Mouse (Mus musculus) heart, postnatal 0 days (tissue): ENCODE data around the gene Tut7. TPM values are rescaled to one million over a fixed set of nuclear protein-coding genes. Genes with fewer than 3 reads are reported as not detected.
A peak's percentile ranks its signal among the peaks of the same experiment; 100 is the strongest.
"Not testable (repeated sequence)": the region's sequence is repeated elsewhere in the genome, so short reads cannot be mapped to it uniquely, and the experiment has no call there.

Experiments
- ATAC-seq: fragments of 200-750 bp; cut with Nextera tagmentation; 2 replicates; pipeline ENCODE4 v1.8.0; 2017; ENCODE audit warnings: low read depth, moderate number of reproducible peaks, moderate library complexity; ENCODE audit not compliant: insufficient read depth
- DNase-seq: peaks from one replicate; pipeline ENCODE4 v3.0.0-alpha.2; 2016; ENCODE audit warnings: low spot score
- H3K27ac ChIP-seq: fragments of 300-500 bp; sonication (generic); 2 replicates; pipeline ENCODE4 v1.5.1; 2014; ENCODE audit warnings: low read depth, mild to moderate bottlenecking
- H3K27me3 ChIP-seq: fragments of 300-500 bp; sonication (generic); 2 replicates; pipeline ENCODE4 v1.6.1; 2014; ENCODE audit warnings: low read length, mixed read lengths; ENCODE audit not compliant: control insufficient read depth, insufficient read depth
- H3K36me3 ChIP-seq: fragments of 300-500 bp; sonication (generic); replicated peaks from 2 replicates; pipeline ENCODE4 v1.6.1; 2014; ENCODE audit warnings: low read length, mixed read lengths; ENCODE audit not compliant: control insufficient read depth, insufficient read depth
- H3K4me1 ChIP-seq: fragments of 300-500 bp; sonication (generic); 2 replicates; pipeline ENCODE4 v1.6.1; 2014; ENCODE audit warnings: antibody characterized with exemption; ENCODE audit not compliant: control insufficient read depth, insufficient read depth
- H3K4me2 ChIP-seq: fragments of 300-500 bp; sonication (generic); 2 replicates; pipeline ENCODE4 v1.6.1; 2014; ENCODE audit warnings: low read depth, mild to moderate bottlenecking, low read length, moderate library complexity
- H3K4me3 ChIP-seq: fragments of 300-500 bp; sonication (generic); 2 replicates; pipeline ENCODE4 v1.5.1; 2014; ENCODE audit warnings: low read depth, low read length
- H3K9ac ChIP-seq: fragments of 300-500 bp; sonication (generic); replicated peaks from 2 replicates; pipeline ENCODE4 v1.6.1; 2014; ENCODE audit warnings: low read depth, low read length, mixed read lengths
- H3K9me3 ChIP-seq: fragments of 300-500 bp; sonication (generic); replicated peaks from 2 replicates; pipeline ENCODE4 v1.6.1; 2016; ENCODE audit warnings: low read length; ENCODE audit not compliant: control insufficient read depth
- CTCF ChIP-seq: IDR thresholded peaks from 2 replicates; pipeline ENCODE4 v1.5.1; 2016; ENCODE audit warnings: antibody characterized with exemption, control low read depth, low read depth
- EP300 ChIP-seq: IDR thresholded peaks from 2 replicates; pipeline ENCODE4 v1.6.1; 2016; ENCODE audit warnings: antibody characterized with exemption, low read depth
- WGBS: fragments of 180-500 bp; shearing (Covaris S2); extraction: QIAGEN DNeasy Blood & Tissue Kit; methylation state at CpG from one replicate; pipeline ENCODE4 v1.1.7; 2014; 5-methylcytosine and 5-hydroxymethylcytosine counted together
- polyA plus RNA-seq: library from polyadenylated mRNA; unstranded; fragments of >200 nt; fragmentation: Nextera tagmentation; extraction: Ambion mirVana; gene quantifications from 2 replicates; pipeline ENCODE4 v1.2.1, GENCODE M21; 2015
- total RNA-seq: library from RNA; depleted of rRNA; stranded (reverse); fragments of >200 nt; gene quantifications from 2 replicates; pipeline ENCODE4 v1.2.3, GENCODE M21; 2014; ENCODE audit warnings: low replicate concordance

Tut7 gene
- total and polyA plus RNA-seq, 2 experiments from 2014 or later = 19.3 to 26.3 TPM

DNA sequence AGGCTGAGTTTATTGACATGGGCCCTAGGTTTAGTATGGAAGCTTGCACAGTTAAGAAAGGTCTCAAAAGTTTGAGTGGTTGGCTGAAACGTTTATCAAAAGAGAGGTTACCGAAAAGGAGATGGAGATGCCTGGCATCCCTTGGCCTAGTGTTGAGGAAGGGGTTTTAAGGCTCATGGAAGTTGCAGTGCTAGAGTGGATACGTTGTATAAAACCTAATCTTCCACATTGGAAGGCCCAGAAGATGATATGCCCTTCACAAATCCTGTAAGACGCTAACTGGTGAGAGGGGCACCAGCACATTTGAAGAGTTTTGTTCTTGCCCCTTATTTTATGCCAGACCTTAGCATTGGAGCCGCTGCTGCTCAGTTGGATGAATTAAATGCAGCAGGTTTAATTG is 21.0 kb upstream of the Tut7 start:
- DNase-seq (no peak), ATAC-seq (no peak)
- Histone ChIP-seq H3K36me3 (no peaks in the 10 kb centered on the region), H3K9me3 (no peaks in the 10 kb centered on the region), H3K4me3 (no peak overlapping the region), H3K4me1 (no peaks in the 10 kb centered on the region), H3K4me2 (no peak overlapping the region), H3K27me3 (0 out of 2 replicates have a peak, but pooled peaks cover 3% of the 10 kb centered on the region), H3K27ac (no peak overlapping the region), H3K9ac (no peak overlapping the region)
- 80% methylated on average over 5 of the region's 5 CpGs for WGBS
- TF ChIP-seq CTCF (no peak), EP300 (no peak)

DNA sequence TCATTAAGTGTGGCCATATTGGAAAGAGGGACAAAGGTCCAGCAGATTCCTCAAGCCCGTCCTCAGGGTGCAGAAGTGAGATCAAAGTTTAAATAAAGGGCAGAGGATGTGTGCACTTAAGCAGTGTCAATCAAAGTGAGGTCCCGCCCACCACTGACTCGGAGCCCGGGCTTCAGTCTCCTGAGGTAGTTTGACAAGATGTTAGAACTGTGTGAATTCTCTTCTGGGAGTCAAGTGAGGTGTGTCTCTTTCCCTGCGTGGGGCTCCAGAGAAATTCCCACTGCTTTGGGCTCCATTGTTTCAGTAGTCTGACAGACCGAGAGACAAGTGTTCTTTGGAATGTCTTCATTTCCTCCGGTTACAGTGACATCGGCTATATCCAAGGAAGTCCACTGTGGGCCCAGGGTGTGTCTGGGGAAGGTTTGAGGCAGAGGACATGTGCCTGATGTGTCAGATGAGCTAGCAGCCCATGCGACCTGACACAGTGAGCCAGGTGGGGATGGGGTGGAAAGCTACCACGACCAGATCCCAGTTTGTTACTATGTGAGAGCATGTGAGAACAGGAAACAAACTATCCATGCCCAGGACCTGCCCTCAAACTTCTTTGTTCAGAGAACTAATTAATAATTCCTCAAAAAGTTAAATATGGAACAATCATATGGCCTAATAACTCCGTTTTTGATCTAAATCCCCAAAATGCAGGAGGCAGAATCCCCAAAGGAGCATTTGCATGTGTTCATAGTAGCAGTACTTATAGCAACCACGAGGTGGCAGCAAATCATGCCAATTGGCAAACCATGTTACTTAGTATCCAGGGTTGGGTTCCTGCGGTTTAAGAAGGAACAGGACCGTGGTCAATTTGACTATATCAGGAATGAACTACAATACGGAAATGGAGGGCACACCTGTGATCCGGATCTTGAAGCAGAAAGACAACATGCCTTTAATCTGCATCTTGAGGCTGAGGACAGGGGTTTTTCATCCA is 19.6 kb upstream of the Tut7 start:
- WGBS = 21% methylated on average over 16 of the region's 16 CpGs
- H3K27me3 ChIP-seq = 0 out of 2 replicates have a peak, but pooled peaks cover 3% of the 10 kb centered on the region
- H3K4me2 ChIP-seq = peak overlapping the region; percentile 47
- H3K4me3 ChIP-seq = peak overlapping the region; percentile 19; the same call in 1 of the 2 replicates
- no peaks in the 10 kb centered on the region for H3K9me3 ChIP-seq
- no peak overlapping the region for H3K9ac ChIP-seq
- TF ChIP-seq CTCF (peak; percentile 92), EP300 (no peak)
- peak; percentile 59 for DNase-seq
- H3K36me3 ChIP-seq = no peaks in the 10 kb centered on the region
- peak; percentile 65 for ATAC-seq
- H3K4me1 ChIP-seq = no peaks in the 10 kb centered on the region
- H3K27ac ChIP-seq = no peak overlapping the region

DNA sequence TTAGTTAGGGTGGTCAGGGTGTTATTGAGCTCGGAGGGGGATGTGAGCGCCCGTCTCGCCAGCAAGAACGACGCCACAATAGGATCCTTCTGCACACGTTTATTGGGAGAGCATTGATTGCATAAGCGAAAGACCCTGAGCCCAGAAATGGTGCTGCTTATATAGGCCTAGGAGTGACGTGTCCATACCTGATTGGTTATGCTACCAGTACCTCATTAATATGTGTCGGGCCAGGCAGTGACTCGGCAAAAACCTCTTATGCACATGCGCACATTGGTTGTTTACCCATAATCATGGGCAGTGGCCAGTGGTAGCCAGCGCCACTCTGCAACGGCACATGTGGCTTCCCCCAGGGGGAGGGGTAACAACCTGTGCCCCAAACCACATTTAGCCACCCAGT is 18.8 kb upstream of the Tut7 start:
- H3K4me1 ChIP-seq, DNase-seq, H3K4me3 ChIP-seq, H3K4me2 ChIP-seq, H3K27me3 ChIP-seq, H3K9ac ChIP-seq, ATAC-seq, H3K27ac ChIP-seq, H3K9me3 ChIP-seq, H3K36me3 ChIP-seq: not testable (repeated sequence)
- WGBS = 87% methylated on average over 12 of the region's 14 CpGs

DNA sequence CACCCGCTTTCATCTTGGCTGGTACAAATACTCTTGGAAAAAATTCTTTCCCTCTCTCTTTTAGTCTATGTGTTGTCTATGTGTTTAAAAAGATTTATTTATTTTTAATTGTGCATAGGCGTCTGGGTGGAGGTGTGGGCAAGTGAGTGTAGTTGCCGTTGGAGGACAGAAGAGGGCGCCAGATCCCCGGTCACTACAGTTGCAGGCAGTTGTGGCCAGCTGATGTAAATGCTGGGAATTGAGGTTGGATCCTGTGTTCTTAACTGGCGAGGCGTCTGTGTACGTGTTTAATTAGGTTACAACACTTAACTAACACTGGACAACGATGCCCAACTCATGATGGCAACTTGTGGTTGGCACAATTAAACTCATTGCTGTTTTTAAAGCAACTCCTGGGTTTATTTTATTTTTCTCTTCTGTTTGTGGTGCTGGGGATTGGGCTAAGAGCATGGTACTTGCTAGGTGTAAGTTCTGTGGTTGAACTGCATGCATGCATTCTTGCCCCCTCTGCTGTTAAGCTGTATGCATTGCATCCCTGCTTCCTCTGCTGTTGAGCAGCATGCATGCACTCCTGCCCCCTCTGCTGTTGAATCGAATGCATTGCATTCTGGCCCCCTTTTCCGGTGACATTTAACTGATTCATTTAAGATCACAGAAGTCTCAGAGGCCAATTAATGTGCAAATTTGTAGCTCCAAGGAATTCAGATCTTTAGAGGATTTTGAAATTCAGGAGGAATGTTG is 17.7 kb upstream of the Tut7 start:
- Histone ChIP-seq H3K36me3 (no peaks in the 10 kb centered on the region), H3K27ac (no peak overlapping the region), H3K9ac (no peak overlapping the region), H3K4me3 (no peak overlapping the region), H3K27me3 (0 out of 2 replicates have a peak, but pooled peaks cover 3% of the 10 kb centered on the region), H3K4me2 (no peak overlapping the region), H3K4me1 (0 out of 2 replicates have a peak, but pooled peaks cover 4% of the 10 kb centered on the region), H3K9me3 (no peaks in the 10 kb centered on the region)
- WGBS = 72% methylated on average over 11 of the region's 11 CpGs
- ATAC-seq = peak; percentile 46; the same call in 1 of the 2 replicates
- peak; percentile 85 for DNase-seq
- TF ChIP-seq CTCF = peak; percentile 100
- no peak for TF ChIP-seq EP300

DNA sequence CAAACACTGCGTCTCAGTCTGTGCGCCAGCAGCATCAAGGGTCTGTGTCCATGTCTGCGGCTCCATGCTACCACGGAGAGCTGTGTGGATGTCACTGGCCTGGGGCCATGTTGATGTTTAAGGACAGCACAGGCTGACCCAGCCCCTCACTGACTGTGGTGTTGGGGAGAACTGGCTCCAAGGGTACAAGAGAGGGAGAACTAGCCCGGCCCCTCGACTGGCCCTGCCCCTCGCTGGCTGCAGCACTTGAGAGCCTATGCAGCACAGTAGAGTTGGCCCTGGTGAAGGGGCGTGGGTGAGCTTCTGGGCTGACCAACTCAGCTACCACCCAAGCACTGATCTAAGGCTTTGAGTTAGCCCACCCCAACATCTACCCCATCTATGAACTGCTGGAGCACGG is 16.4 kb upstream of the Tut7 start:
- TF ChIP-seq EP300 (no peak), CTCF (no peak)
- Histone ChIP-seq H3K27ac (no peak overlapping the region), H3K4me1 (0 out of 2 replicates have a peak, but pooled peaks cover 4% of the 10 kb centered on the region), H3K4me3 (no peak overlapping the region), H3K9ac (no peak overlapping the region), H3K4me2 (no peak overlapping the region), H3K9me3 (no peaks in the 10 kb centered on the region), H3K36me3 (no peaks in the 10 kb centered on the region), H3K27me3 (0 out of 2 replicates have a peak, but pooled peaks cover 3% of the 10 kb centered on the region)
- 77% methylated on average over 9 of the region's 9 CpGs for WGBS
- ATAC-seq = no peak
- DNase-seq = no peak
